Mouse (Mus musculus): ENCODE measurements around the gene Ap3d1.

Ap3d1 gene

GRCm38 (mm10) chr10:80680260-80680696, 61.8 kb downstream of the Ap3d1 start:
- no peak for DNase-seq

GRCm38 (mm10) chr10:80679556-80680259, 62.4 kb downstream of the Ap3d1 start:
- no peak for DNase-seq

GRCm38 (mm10) chr10:80678601-80679377, 63.3 kb downstream of the Ap3d1 start:
- DNase-seq = no peak

- peak; percentile 90 to 95 for DNase-seq
These were observed 64.1 kb downstream of the Ap3d1 start, which contains the start of gene Mknk2 for GRCm38 (mm10) chr10:80677942-80678436. Gene Mknk2, minus strand, starts transcription at chr10:80678112.

- DNase-seq = no peak
These were observed 64.8 kb downstream of the Ap3d1 start for GRCm38 (mm10) chr10:80677128-80677875.

GRCm38 (mm10) chr10:80676198-80676928, 65.7 kb downstream of the Ap3d1 start:
- peak; percentile 100 for DNase-seq

- peak in 1 of 2 experiments; percentile 64 for DNase-seq
These were observed 66.5 kb downstream of the Ap3d1 start for GRCm38 (mm10) chr10:80675405-80676197.

GRCm38 (mm10) chr10:80674851-80675404, 67.1 kb downstream of the Ap3d1 start:
- no peak for DNase-seq

GRCm38 (mm10) chr10:80674161-80674711, 67.8 kb downstream of the Ap3d1 start:
- no peak for DNase-seq

- no peak for DNase-seq
These were observed 68.4 kb downstream of the Ap3d1 start for GRCm38 (mm10) chr10:80673690-80674089.

GRCm38 (mm10) chr10:80671936-80672690, 70.0 kb downstream of the Ap3d1 start:
- DNase-seq = no peak

GRCm38 (mm10) chr10:80671251-80671650, 70.8 kb downstream of the Ap3d1 start:
- DNase-seq = no peak

GRCm38 (mm10) chr10:80670531-80670930, 71.5 kb downstream of the Ap3d1 start:
- DNase-seq = no peak

- no peak for DNase-seq
These were observed 72.2 kb downstream of the Ap3d1 start for GRCm38 (mm10) chr10:80669737-80670485.

- DNase-seq = no peak
These were observed 73.0 kb downstream of the Ap3d1 start for GRCm38 (mm10) chr10:80669018-80669417.

- DNase-seq = no peak
These were observed 73.5 kb downstream of the Ap3d1 start for GRCm38 (mm10) chr10:80668614-80669013.

GRCm38 (mm10) chr10:80666837-80667412, 75.1 kb downstream of the Ap3d1 start:
- no peak for DNase-seq

GRCm38 (mm10) chr10:80665981-80666733, 75.9 kb downstream of the Ap3d1 start:
- no peak for DNase-seq
